Mouse (Mus musculus): Measurements from ENCODE around the gene Gnmt.

- TF ChIP-seq EP300 (IDR thresholded peaks at IDR 0.05; ENCODE audit: insufficient read depth, low read depth, low read length) (no peak), CTCF (IDR thresholded peaks at IDR 0.05) (no peak), POLR2A (IDR thresholded peaks at IDR 0.05; ENCODE audit: insufficient read depth, low read depth, low read length) (no peak)
These were observed 47.4 kb downstream of the Gnmt start for GRCm38 (mm10) chr17:46681466-46682118.
